In genomic region chr11:46039335-46039734, GRCm38 (mm10) we compare ENCODE assay signal across 8 mouse cellular contexts. TPM values are rescaled to one million over a fixed set of nuclear protein-coding genes. Genes with fewer than 3 reads are reported as not detected.
DNase-seq lines count a peak whose midpoint lies in the region; ATAC-seq and TF ChIP-seq lines count a peak whose summit lies in the region.
"Had no signal": no experiment of that assay in that cellular context is flagged by ENCODE, and none has a peak within 500 bp of the region (broad histone marks: within the 10 kb centered on the region; RNA-seq: fewer than 3 reads in every experiment).

No protein-coding gene starts in this region.

- TF ChIP-seq POLR2A in liver, adult 2 months (IDR thresholded peaks at IDR 0.05; ENCODE audit: extremely low read depth, insufficient read depth, low read length): no peak

- peak; percentile 44; the same call in 1 of the 2 replicates for ATAC-seq in lung, embryonic 14.5 days (ENCODE audit: insufficient read depth)
- ATAC-seq in heart, postnatal 0 days (ENCODE audit: insufficient read depth, low read depth): peak; percentile 55; the same call in 1 of the 2 replicates
- ATAC-seq in erythroblast, adult 5-6 weeks (replicated peaks; ENCODE audit: low FRiP score, poor library complexity, severe bottlenecking): no peak

- no peaks in the 10 kb centered on the region for H3K9me3 ChIP-seq in lung, embryonic 14.5 days (ENCODE audit: low read depth, low read length)
- no peaks in the 10 kb centered on the region for H3K9me3 ChIP-seq in heart, postnatal 0 days (replicated peaks; ENCODE audit: control insufficient read depth, low read length)

- no peaks in the 10 kb centered on the region for H3K79me2 ChIP-seq in liver, adult 2 months (ENCODE audit: control insufficient read depth, insufficient read depth, low read length)

- no peaks in the 10 kb centered on the region; the same call in 1 of the 2 replicates for H3K4me1 ChIP-seq in lung, embryonic 14.5 days (ENCODE audit: insufficient read depth)
- peaks cover 3% of the 10 kb centered on the region; the same call in 1 of the 2 replicates for H3K4me1 ChIP-seq in heart, postnatal 0 days (ENCODE audit: control insufficient read depth, insufficient read depth)
- peaks cover 4% of the 10 kb centered on the region; the same call in 1 of the 2 replicates for H3K4me1 ChIP-seq in liver, adult 2 months (ENCODE audit: control insufficient read depth, insufficient read depth, low read length)
- H3K4me1 ChIP-seq: megakaryocyte, embryonic 14.5 days had no signal

- no peak overlapping the region for H3K27ac ChIP-seq in lung, embryonic 14.5 days (ENCODE audit: low read depth)
- 0 out of 2 replicates have a peak overlapping the region, but pooled peaks have one; percentile 32 for H3K27ac ChIP-seq in heart, postnatal 0 days (ENCODE audit: low read depth)
- peak overlapping the region; percentile 10; the same call in 1 of the 2 replicates for H3K27ac ChIP-seq in liver, adult 2 months (replicated peaks; ENCODE audit: insufficient read depth, low read depth, low read length)

- H3K9ac ChIP-seq in lung, embryonic 14.5 days: no peak overlapping the region
- H3K9ac ChIP-seq in heart, postnatal 0 days (replicated peaks; ENCODE audit: low read depth, low read length): no peak overlapping the region
- no peak overlapping the region for H3K9ac ChIP-seq in liver, adult 2 months (ENCODE audit: low read depth, low read length)

- WGBS in lung, embryonic 14.5 days: 59% methylated on average over 11 of the region's 11 CpGs
- WGBS in heart, postnatal 0 days: 50% methylated on average over 11 of the region's 11 CpGs
- 63% methylated on average over 11 of the region's 11 CpGs for WGBS in liver, adult 2 months

- no peak overlapping the region for H3K4me3 ChIP-seq in lung, embryonic 14.5 days (ENCODE audit: low read depth, low read length)
- no peak overlapping the region for H3K4me3 ChIP-seq in heart, postnatal 0 days (ENCODE audit: low read depth, low read length)
- H3K4me3 ChIP-seq in liver, adult 2 months (ENCODE audit: insufficient read depth, low read depth, low read length): no peak overlapping the region
- H3K4me3 ChIP-seq: megakaryocyte, embryonic 14.5 days had no signal

- DNase-seq in lung, embryonic 14.5 days: peak; percentile 39
- no peak for DNase-seq in lung, adult 18-20 months
- peak; percentile 74 for DNase-seq in adrenal gland, adult 2 months
- peak; percentile 39 for DNase-seq in heart, postnatal 0 days (ENCODE audit: low spot score)
- peak; percentile 31 for DNase-seq in liver, adult 2 months (ENCODE audit: extremely low read depth, low read depth, low spot score)
- DNase-seq in thymus, adult 18-20 months: no peak

- no peak for TF ChIP-seq CTCF in lung, embryonic 14.5 days (IDR thresholded peaks at IDR 0.05; ENCODE audit: low read depth)
- TF ChIP-seq CTCF in heart, postnatal 0 days (IDR thresholded peaks at IDR 0.05; ENCODE audit: low read depth): no peak
- no peak for TF ChIP-seq CTCF in liver, adult 2 months (IDR thresholded peaks at IDR 0.05; ENCODE audit: low read depth, low read length)

- no peaks in the 10 kb centered on the region for H3K27me3 ChIP-seq in lung, embryonic 14.5 days (ENCODE audit: insufficient read depth, low read length)
- no peaks in the 10 kb centered on the region for H3K27me3 ChIP-seq in heart, postnatal 0 days (ENCODE audit: control insufficient read depth, insufficient read depth, low read length)
- H3K27me3 ChIP-seq in liver, adult 2 months (ENCODE audit: control insufficient read depth, insufficient read depth, low read length): no peaks in the 10 kb centered on the region

- H3K36me3 ChIP-seq in lung, embryonic 14.5 days (ENCODE audit: insufficient read depth): no peaks in the 10 kb centered on the region
- no peaks in the 10 kb centered on the region for H3K36me3 ChIP-seq in heart, postnatal 0 days (replicated peaks; ENCODE audit: control insufficient read depth, insufficient read depth, low read length)
- H3K36me3 ChIP-seq in liver, adult 2 months (ENCODE audit: control insufficient read depth, insufficient read depth, low read length): no peaks in the 10 kb centered on the region

- TF ChIP-seq EP300 in heart, postnatal 0 days (IDR thresholded peaks at IDR 0.05; ENCODE audit: low read depth): no peak

- H3K4me2 ChIP-seq in lung, embryonic 14.5 days: peak overlapping the region; percentile 25; the same call in 1 of the 2 replicates
- H3K4me2 ChIP-seq in heart, postnatal 0 days (ENCODE audit: low read depth, low read length): peak overlapping the region; percentile 28

RNA-seq across cellular contexts. Expression of gene Gm12166, which starts 12.8 kb away (rescaled TPM):
- polyA plus RNA-seq in lung, embryonic 14.5 days (2014; fragmentation: Nextera tagmentation; extraction: Ambion mirVana): 4.9 and 6.1 TPM in 2 replicates
- 1 to 10 TPM in 1 of 2 experiments, under 1 TPM in 1; 0.92 to 3.5 TPM for total RNA-seq in adrenal gland, adult 2 months (2021)
- 7.5 and 14.5 TPM in 2 replicates for polyA plus RNA-seq in adrenal gland, adult 2 months (2012; rRNA removed)
- total RNA-seq in heart, postnatal 0 days (2014; rRNA removed; ENCODE audit: low replicate concordance): 1.8 and 2.8 TPM in 2 replicates
- polyA plus RNA-seq in heart, postnatal 0 days (2015; fragmentation: Nextera tagmentation; extraction: Ambion mirVana): 3.6 and 3.9 TPM in 2 replicates
- total RNA-seq in liver, adult 2 months (2014; rRNA removed): 2.3 and 3.5 TPM in 2 replicates
- 6.2 and 7.0 TPM in 2 replicates for polyA plus RNA-seq in liver, adult 2 months (2012; rRNA removed)
- 4.4 and 4.8 TPM in 2 replicates for total RNA-seq in erythroblast, adult 5-6 weeks (2015; ENCODE audit: low replicate concordance)
- 4.3 and 8.9 TPM in 2 replicates for total RNA-seq in erythroblast, adult 5-6 weeks (2017; ENCODE audit: low replicate concordance)

RNA-seq across cellular contexts. Expression of gene Adam19, which starts 16.5 kb away (rescaled TPM):
- 25.4 and 27.0 TPM in 2 replicates for polyA plus RNA-seq in lung, embryonic 14.5 days (2014; fragmentation: Nextera tagmentation; extraction: Ambion mirVana)
- 1 to 10 TPM; 2.6 to 6.7 TPM for total RNA-seq in adrenal gland, adult 2 months (2021)
- 2.9 and 3.8 TPM in 2 replicates for polyA plus RNA-seq in adrenal gland, adult 2 months (2012; rRNA removed)
- 59.8 and 67.9 TPM in 2 replicates for total RNA-seq in heart, postnatal 0 days (2014; rRNA removed; ENCODE audit: low replicate concordance)
- polyA plus RNA-seq in heart, postnatal 0 days (2015; fragmentation: Nextera tagmentation; extraction: Ambion mirVana): 10.1 and 15.8 TPM in 2 replicates
- 0.47 and 0.55 TPM in 2 replicates for total RNA-seq in liver, adult 2 months (2014; rRNA removed)
- polyA plus RNA-seq in liver, adult 2 months (2012; rRNA removed): 0.50 and 1.1 TPM in 2 replicates
- total RNA-seq in erythroblast, adult 5-6 weeks (2015; ENCODE audit: low replicate concordance): 4.6 TPM in 2 replicates
- 5.6 and 6.2 TPM in 2 replicates for total RNA-seq in erythroblast, adult 5-6 weeks (2017; ENCODE audit: low replicate concordance)

RNA-seq across cellular contexts. Expression of gene Sox30, which starts 59.2 kb away (rescaled TPM):
- polyA plus RNA-seq in lung, embryonic 14.5 days (2014; fragmentation: Nextera tagmentation; extraction: Ambion mirVana): 0.09 and 0.12 TPM in 2 replicates
- total RNA-seq in adrenal gland, adult 2 months (2021): under 1 TPM; 0.14 to 0.28 TPM
- polyA plus RNA-seq in adrenal gland, adult 2 months (2012; rRNA removed): 0.21 and 0.25 TPM in 2 replicates
- total RNA-seq in heart, postnatal 0 days (2014; rRNA removed; ENCODE audit: low replicate concordance): 1.3 TPM in 1 of 2 replicates, not detected in the other
- polyA plus RNA-seq in heart, postnatal 0 days (2015; fragmentation: Nextera tagmentation; extraction: Ambion mirVana): 0.10 and 0.22 TPM in 2 replicates
- under 0.01 TPM in 1 of 2 replicates, not detected in the other for total RNA-seq in liver, adult 2 months (2014; rRNA removed)
- polyA plus RNA-seq in liver, adult 2 months (2012; rRNA removed): not detected in 2 replicates
- total RNA-seq in erythroblast, adult 5-6 weeks (2015; ENCODE audit: low replicate concordance): not detected in 2 replicates
- not detected in 2 replicates for total RNA-seq in erythroblast, adult 5-6 weeks (2017; ENCODE audit: low replicate concordance)

Comparison
In these comparisons a context has a peak if more than half of its experiments do, and no peak if none do; other contexts are left out.
1. DNase-seq: peak in lung, embryonic 14.5 days (single experiment), adrenal gland, adult 2 months (single experiment), heart, postnatal 0 days (single experiment) and liver, adult 2 months (single experiment); none in lung, adult 18-20 months (0 of 2) and thymus, adult 18-20 months (0 of 2).